Mouse (Mus musculus): ENCODE results near the gene Gm20388.

Gene Gm20388

DNA sequence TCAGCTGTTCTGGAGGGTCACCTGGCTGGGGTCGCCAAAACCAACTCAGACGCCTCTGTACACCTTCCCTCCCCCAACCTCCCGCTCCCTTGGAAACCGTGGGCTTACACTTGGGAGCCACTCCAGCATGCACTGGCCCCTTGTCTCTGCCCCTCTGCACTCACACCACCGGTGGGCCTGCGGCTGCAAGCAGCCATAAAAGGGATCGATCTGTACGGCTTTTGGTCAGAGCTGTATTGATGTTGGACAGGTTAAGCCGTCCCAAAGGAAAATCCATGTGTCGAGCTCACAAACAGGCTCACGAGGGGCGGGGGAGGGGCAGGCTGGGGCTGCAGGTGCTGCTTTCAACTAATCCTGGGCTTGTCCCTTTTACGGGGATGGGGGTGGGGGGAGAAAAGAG is 632.4 kb downstream of the Gm20388 start:
- DNase-seq: no peak

DNA sequence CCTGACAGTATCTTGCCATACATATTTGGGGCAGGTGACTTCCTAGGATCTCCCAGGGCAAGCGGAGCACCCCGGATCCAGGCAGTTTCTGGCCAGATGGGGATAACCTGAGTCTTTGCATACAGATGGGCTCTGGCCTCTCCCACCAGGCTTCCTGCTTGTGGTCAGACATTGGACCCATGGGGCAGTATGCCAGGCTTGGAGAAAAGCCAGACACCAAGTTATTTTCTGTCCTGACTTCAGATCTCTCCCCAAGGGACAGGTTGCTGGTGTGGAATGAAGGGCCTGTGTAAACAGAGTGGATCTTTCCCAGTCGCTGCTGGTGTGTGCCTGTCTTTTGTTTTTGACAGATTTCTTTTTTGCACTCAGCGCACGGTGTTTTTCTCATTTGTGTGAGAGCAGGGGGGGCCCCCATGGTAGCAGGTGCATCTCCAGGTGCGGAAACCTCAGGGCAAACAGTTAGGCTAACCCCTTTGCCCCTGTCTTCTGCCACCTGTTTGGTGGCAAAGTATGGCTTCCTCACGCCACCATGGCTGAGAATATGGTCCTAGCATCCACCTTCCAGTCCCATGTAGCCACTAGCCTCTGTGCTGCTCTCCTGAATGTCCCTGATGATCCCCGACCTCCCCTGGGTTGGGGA is 632.9 kb downstream of the Gm20388 start:
- peak; percentile 73 for DNase-seq

DNA sequence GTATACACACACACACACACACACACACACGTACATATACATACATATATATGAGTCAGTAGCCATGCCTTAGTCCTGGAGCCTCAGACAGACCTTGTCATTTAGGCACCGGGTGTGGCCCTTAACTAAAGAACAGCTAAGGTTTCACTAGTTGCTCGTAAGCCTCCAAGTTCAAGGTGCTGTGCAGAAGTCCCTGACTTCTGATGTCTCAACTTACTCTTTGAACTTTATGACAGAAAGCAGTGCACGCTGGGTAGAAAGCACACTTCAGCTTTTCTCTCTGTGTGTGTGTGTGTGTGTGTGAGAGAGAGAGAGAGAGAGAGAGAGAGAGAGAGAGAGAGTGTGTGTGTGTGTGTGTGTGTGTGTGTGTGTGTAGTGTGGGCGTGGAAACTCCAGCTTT is 633.5 kb downstream of the Gm20388 start:
- DNase-seq: no peak

DNA sequence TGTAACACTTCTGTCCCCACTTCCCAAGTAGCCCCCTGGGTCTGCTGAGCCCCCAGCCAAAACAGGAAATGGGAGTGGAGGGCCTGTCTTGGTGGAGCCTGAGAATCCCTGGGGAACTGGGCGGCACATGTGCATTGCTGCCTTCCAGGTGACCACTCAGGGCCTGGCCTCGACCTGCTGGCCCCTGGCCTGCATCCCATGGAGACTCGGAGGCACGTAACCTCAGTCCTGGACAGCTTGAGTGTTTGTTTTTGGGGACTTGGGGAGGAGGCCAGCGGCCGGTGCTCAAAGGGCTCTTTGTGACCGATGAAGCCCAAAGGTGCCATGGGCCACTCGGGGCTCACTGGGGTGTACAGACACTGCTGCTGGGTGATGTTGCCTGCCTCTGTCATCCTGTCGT is 636.9 kb downstream of the Gm20388 start:
- DNase-seq: no peak

DNA sequence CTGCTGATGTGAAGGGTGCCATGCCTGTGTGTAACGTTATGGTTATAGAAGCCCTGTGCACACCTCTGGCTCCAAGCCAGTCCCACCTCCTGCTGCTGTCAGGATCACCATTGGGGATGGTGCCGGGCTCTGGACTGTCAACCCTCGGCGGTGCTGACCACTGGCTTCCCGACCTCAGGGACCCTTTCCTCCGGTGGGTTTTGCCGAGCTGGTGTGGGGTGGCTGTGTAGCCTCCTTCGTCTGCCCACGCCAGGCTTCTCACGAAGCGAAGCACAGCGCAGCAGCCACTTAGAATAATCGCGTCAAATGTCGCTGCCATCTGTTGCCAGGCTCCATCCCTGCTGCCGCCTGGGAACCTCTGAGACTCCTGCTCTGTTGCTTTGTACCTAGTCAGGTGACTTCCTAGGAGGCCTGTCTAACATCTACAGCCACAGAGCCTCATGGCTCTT is 637.7 kb downstream of the Gm20388 start:
- no peak for DNase-seq

DNA sequence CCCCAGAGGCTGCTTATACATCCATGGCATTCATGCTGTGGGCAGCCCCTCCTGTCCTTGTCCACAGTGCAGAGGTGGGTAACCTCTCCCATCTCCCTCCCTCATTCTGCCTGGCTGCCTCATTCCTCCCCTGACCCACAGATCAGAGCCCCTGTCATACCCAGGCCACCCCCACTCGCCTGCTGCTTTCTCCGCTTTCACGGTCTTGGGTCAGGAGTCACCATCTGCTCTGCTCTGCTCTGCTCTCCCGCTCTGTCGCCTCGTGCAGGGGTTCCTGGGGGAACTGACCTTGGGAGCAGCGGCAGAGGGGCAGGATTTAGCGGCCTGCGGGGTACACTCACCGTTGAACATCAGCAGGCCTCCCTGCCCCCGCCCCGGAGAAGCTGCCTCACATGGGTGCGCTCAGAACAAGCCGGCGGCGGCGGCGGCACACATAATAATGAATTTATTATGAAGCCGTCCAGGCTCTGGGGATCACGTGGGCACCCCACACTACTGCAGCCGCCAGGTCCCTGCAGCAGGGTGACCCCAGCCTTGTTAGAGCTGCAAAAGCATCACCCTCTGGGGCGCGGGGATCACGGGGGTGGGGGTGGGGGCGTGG is 638.8 kb downstream of the Gm20388 start:
- peak; percentile 56 for DNase-seq

DNA sequence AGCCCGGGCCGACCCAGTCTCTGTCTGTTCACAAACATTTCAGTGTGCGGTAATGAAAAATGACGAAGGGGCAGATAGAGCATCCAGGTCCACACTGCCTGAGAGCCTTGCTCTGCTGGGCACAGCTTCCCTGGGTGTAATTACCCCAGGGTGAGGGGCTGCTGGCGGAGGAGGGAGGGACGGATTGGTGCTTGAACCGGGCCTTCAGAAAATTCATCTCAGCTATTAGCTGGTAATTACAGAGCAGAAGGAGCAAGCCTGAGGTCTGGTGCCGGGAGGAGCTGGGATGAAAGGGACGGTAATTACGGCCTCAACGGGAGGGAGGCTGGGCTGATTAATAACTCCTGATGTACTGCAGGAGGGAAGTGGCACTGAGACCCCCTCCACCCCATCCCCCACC is 639.3 kb downstream of the Gm20388 start:
- DNase-seq: no peak

DNA sequence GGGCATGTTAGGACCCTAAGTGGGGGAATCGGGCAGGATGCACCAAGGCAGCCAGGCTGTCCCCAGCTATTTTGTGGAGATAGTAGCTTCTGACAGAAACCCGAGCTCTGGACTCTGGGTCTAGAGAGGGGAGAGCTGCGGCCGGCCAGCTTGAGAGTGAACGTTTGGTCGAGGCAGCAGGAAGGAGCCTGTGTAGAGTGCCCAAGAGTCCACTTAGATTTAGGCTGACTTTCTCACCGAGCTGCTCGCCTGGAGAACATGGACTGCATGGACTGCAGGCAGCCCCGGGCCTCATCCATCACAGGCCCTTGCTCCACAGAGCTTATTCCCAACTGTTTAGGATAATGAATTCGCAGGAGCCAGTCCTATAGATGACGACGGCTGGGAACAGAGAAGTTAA is 639.8 kb downstream of the Gm20388 start:
- no peak for DNase-seq

DNA sequence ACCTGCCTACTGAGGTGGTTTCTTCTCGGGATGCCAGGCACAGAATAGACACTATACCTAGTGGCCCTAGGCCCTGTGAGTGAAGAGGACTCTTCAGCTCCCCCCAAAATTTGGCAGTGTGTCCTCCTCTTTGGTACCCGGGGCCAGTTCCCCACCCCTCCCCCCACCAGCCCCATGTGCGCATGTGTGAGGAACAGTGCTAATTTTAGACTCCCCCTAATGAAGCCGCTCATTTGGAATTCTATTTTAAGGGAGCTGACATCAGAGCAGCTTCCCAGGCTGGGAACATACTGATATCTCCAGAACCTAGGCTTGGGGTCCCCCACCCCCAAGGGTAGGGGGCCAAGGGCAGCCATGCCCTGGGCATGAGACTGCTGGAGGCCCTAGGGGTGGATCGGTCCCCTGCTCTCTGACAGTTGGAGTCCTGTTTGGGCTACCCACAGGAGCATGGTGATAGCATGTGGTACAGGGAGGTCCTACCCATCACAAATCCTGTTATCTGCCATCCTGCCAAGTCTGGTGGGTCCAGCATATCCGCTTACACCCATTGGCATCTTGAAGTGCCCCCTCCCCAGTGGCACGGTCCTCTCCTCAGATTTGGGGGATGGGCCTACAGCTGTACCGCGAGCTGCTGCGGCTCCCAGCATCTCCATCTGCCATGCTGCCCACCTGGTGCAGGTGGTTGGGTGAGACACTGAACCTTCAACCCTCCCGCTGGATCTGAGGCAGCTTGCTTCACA is 640.5 kb downstream of the Gm20388 start:
- no peak for DNase-seq

DNA sequence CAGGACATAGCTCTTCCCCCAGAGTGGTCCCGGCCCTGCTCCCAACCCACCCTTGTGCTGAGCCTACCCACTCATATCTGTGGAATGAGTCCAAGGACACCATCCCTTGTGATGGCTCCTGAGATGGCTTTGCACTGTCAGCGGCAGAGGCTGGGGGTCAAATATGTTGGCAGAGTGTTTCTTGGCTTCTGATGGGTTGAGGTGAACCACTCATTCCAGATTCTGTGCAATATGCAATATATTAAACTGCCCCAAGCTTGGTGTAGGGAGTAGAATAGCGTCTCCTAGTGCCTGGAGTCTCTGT is 641.0 kb downstream of the Gm20388 start:
- no peak for DNase-seq

DNA sequence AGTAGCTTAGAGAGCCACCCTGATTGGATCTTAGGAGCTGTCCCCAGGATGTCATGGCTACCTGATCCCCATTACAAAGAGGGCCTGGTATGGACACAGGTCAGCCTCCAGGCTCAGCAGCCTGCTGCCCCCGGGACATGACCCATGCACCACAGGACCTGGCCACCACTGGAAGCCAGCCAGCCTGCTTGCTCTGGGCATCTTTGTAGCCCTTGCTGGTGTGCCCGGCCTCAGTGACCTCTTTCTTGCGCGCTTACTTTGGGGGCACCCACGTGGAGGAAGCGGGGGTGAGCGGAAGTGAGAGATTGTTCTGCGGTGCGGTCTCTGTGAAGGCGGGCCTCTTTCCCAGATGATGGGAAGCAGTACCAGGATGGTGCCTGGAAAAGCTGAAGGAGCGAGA is 641.9 kb downstream of the Gm20388 start:
- no peak for DNase-seq

DNA sequence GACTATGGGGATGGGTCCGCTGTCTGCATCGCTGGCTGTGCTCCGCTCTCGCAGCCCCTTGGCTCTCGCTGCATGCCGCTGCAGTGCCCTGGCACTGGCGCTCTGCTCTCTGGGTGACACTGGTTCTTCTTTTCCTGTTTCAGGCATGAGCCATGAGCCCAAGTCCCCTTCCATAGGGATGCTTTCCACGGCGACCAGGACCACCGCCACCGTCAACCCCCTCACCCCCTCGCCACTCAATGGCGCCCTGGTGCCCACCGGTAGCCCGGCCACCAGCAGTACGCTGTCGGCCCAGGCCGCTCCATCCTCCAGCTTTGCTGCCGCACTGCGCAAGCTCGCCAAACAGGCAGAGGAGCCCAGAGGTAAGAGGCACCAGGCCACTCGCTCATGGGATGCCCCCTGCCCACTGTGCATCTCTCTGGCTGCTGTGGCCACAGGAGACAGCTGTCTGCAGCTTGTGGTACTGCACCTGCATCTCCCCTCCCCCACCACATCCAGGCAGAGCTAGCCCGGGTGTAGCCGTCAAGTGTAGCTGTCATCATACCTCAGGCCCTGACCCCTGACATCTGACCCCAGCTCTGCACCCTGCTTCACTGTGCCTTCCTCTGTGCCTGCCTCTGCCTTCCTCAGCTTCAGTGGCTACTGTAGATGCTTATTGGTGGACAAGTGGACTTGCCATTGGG is 642.9 kb downstream of the Gm20388 start:
- DNase-seq: no peak

DNA sequence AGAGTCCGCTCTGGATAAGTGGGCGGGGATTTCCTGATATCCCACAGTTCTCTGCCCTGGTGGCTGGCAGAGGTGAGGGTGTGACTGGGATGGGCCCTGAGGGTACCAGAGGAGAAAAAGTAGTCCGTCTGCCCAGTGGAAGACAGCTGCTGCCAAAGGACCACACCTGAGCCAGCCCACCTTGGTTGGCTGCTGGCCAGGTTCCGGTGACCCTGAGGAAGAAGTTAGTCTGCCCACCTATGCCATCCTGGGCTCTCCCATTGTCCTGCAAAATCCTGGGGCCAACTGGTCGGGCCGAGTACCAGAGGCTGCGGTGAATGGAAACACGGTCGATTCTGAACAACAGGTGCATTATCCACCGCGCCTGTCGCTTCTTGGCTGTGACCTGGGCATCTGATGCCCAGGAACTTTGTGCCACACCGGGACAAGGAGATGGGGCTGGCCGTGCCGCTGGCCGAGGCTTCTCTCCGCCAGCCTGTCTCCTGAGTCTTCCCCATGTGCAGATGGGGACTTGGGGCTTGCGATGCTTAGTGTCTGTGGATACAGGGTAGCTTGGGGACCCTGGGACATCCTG is 643.9 kb downstream of the Gm20388 start:
- DNase-seq: no peak

DNA sequence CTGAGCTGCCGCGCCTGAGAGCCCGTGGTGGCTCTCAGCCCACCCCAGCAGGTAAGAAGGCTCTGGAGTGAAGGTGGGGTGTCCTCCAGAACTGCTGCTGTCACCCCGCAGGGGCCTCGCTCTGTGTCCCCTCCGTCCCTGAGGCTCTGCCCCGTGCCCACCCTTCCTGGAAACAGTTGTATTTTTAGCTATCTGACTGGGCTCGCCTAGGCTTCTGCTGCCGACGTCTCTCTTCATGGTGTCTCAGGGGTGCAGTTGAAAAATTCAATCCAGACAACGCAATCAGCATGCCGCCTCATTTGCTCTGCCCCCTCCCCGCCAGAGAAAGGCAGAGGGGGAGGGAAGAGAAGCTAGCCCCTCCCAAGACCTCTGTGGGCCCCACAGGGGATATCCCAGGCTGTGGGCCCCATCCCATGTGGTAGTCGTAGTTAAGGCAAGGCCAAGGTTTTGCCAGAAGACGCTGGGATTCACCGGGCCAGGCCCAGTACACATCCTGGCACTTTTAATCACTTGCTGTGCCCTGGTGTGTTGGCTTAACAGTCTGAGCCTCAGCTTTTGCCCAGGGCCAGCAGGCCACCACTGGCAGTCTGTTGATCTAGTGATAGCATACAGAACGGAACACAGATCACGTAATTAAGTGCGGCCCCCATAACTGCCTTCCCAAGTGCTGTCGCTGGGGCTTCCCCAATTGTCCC is 645.7 kb downstream of the Gm20388 start:
- no peak for DNase-seq

DNA sequence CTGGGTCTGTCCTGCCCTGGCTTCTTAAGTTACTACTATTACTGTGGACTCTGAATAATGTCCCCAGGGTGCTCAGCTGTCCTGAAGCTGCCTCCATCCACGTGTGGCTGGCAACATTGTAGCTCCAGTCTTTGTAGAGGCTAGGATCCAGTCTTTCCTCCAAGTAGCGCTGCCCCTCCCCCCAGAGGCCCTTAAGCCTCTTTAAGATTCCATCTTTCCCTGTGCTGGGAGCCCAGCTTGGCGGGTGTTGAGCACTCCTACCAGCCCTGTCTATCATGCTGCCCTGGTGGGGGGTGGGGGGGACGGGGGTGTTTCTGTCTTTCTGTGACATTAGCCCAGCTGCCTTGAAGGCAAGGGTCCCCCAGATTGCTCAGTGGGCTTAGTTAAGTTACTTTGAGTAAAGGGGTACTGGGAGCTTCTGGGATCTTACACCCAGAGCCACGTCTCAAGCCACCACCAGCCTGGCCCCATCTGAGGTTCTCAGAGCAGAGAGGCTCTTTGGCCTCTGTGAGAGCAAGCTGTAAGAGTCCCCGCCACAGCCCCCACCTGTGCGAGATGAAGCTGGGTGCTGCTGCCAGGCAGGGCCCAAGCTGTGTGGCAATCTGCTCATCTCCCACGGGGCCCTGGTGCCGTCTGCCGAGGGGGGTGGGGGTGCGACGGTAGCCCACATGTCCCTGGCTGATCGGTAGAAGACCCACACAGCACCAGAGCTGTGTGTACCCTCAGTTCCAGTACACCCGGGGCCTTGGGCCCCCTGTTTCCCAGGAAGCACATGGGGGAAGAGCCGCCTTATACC is 646.7 kb downstream of the Gm20388 start:
- DNase-seq: peak; percentile 49

DNA sequence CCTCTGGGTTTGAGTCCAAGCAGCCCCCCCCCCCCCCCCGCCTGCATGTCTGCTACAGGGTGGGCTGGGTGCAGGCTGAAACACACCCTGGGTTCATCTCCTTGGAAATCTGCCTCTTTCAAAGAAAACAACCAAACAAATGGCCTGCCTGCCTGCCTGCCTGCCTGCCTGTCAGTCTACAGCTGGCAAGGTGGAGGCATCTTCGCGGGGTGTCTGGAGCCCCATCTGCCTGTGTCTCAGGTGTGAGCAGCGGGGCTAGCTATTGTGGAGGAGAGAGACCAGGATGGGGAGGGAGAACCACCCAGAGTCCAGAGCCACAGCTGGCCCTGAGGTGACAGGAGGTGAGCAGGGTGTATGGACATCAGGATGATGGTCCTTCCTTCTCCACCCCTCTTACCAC is 647.5 kb downstream of the Gm20388 start:
- no peak for DNase-seq

DNA sequence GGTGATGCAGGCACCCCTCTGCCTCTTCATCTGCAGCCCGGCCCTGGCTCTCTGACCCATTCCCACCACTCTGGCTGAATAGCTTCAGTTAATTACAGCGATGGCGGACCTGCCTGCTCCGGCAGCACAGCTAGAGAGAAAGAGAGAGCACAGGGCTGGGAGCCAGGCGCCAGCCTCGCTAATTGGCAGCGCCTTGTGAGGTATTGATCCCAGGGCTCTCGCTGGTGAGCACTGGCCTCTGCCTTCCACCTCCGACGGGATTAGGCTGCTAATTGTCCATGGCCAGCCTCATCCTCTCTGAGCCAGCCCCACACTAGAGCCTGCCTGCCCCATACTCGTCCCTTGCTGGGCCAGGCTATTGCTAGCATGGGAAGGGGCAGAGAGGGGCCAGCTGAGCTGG is 649.0 kb downstream of the Gm20388 start:
- no peak for DNase-seq

DNA sequence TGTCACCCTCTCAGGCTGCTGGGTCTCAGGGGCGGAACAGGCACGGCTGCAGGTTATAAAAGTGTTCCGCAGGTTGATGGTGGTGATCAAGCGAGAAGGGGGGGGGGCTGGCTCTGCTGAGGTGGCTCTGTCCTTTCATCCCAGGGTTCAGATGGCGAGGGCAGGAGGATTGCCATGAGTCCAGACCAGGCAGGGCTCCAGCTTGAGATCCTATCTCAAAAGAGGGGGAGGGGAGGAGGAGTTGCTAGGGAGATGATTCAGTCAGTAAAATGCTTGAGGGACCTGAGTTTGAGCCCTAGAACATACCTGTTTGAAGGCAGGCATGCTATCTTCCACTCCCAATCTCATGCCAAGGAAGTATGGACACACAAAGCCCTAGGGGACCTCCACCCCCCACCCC is 649.9 kb downstream of the Gm20388 start:
- DNase-seq: no peak

DNA sequence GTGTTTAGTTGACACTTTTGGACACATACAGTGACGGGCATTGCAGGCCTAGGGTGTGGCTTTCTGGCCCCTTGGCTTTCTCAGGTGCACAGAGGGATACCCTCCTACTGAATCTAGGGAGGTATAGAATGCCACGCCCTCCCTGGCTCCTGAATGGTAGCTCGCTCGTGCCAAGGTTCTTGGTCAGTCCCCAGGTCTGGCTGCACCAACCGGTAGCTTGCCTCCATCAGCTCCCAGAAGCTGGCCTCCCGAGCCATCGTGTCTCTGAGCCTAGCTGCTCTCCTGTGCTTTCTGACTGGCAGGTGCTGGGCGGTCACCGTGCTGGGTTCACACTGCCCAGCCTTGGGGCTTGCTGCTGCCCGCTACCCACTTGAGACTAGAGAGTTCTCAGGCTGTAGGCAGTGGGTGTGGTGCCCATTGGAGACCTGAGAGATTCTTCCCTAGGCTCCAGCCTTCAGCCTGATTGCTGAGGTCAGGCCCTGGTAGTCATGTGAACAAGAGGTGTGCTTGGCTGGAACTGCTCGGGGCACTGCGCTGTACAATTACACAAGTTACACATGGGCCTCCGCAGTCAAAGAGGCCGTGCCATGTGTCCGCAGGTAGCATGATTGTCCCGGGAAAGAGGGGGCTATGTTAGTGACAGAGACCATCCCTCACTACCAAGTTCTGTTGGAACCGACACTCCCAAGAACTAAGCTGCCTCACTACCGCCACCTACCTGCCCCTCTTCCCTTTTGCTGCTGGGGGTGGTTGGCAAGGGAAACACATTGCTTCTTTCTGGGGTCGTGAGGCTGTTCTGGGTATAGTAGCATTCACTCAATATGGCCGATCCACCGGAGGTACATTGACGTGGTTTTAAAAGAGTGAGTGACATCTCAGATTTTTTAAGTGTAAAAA is 651.1 kb downstream of the Gm20388 start:
- peak; percentile 56 for DNase-seq

DNA sequence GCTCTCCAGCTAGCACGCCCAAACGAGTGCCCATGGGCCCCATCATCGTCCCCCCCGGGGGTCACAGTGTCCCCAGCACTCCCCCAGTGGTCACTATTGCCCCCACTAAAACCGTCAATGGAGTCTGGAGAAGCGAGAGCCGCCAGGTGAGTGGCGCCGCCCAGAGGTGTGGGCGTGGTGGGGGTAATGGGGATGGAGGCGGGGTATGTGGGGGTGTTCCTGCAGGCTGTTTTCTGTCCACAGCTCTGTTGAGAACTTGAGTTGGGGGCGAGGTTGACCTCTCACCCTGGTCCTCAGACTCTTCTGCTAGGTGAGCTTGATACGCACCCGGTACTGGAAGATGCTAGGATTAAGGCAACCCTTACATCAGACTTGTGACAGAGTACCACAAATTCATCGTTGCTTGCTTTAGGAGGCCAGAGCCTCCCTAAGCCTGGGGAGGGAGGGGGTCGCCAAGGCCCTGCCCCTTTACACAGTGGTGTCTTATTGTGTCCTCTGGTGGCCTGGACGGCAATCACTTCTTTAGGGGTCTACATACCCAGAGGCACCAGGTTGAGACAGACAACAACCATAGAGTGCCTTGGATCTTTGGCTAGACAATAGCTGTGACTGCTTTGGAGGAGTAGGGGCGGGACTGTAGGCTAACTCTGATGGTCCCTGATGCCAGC is 652.2 kb downstream of the Gm20388 start:
- DNase-seq: no peak

DNA sequence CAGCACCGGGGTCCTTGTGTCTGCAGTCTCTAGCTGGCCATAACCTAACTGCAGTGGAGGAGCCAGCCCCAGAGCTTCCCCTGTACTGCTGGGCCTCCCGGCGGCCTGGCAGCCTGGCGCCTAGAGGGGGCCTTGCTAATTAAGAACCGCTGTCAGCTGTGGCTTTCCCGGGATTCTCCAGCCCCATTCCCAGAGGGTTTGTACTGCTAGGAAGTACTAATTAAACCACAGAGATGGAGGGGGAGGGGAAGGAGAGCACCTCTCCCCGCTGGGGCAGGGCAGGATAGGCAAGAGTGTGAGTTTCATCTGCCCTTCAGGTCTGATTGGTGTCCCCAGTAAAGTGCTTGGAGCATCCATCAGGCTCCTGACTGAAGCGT is 652.7 kb downstream of the Gm20388 start:
- peak; percentile 40 for DNase-seq
